Mouse (Mus musculus): ENCODE measurements at regions not wholly inside any gene's neighbourhood (a gene's known extent, or its start where the extent isn't known, plus 50 kb on each side); places are given as distances from the start of the nearest gene placed in this dataset.

DNA sequence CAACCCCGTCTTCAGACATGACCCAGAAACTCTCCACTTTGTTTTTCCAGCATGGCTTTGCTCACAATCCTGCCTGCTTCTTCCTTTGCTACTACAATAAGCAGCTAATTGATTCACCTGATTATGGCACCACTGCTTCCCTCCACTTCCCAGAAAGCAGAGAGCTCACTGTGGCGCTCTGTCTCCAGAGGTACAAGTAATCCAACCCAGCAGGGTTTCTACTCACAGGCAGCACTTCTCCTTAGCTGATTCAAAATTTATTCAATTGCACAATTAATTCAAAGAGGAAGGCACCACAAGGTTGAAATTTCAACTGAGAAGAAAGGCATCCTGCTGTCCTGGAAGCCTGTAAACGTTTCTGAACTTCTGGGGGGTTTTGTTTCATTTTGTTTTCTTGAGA is 293.9 kb downstream of the Ptprc start:
- no peak for DNase-seq (ENCODE audit: low spot score)

DNA sequence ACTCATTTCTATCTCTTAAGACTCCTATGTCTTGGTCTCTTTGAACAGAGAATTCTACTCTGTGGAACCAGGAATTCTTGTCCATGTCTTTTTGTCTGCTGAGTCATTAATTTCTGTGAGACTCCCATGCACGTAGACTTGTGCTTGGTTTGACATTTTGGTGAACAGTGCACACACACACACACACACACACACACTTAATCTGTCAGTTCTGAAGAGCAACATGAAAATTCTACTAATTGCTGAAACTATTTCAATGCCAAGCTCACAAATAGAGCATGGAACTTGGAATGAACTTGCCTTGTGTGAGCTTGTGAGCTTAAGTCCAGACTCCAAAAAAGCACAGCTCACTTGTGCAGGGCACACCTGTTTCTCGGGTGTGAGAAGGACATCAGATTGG is 301.1 kb downstream of the Ptprc start:
- 74% methylated on average over 2 of the region's 2 CpGs for WGBS

More for the DNA sequence above, 293.9 kb downstream of the Ptprc start:
- Histone ChIP-seq H3K27me3 (ENCODE audit: control insufficient read depth, insufficient read depth, low read length) (no peaks in the 10 kb centered on the region), H3K9me3 (ENCODE audit: control insufficient read depth, low read length) (no peaks in the 10 kb centered on the region), H3K4me3 (ENCODE audit: low read depth, low read length) (no peak overlapping the region), H3K4me2 (ENCODE audit: low read depth, severe bottlenecking) (no peak overlapping the region), H3K4me1 (ENCODE audit: control insufficient read depth, insufficient read depth, low read length) (no peaks in the 10 kb centered on the region), H3K27ac (replicated peaks; ENCODE audit: low read depth, low read length) (no peak overlapping the region), H3K9ac (ENCODE audit: low read length) (no peak overlapping the region), H3K36me3 (ENCODE audit: control insufficient read depth, insufficient read depth, low read length) (no peaks in the 10 kb centered on the region)
- 30% methylated on average over 3 of the region's 3 CpGs for WGBS
- ATAC-seq (ENCODE audit: insufficient number of reproducible peaks, low FRiP score, low TSS enrichment, low read depth) = no peak

GRCm38 (mm10) chr1:137873628-137874027 is 301.9 kb downstream of the Ptprc start:
- H3K9me3 ChIP-seq (ENCODE audit: control insufficient read depth, low read length) = no peaks in the 10 kb centered on the region
- ATAC-seq (ENCODE audit: insufficient number of reproducible peaks, low FRiP score, low TSS enrichment, low read depth) (no peak), DNase-seq (ENCODE audit: low spot score) (no peak)
- no peaks in the 10 kb centered on the region for H3K4me1 ChIP-seq (ENCODE audit: control insufficient read depth, insufficient read depth, low read length)
- no peak overlapping the region for H3K4me2 ChIP-seq (ENCODE audit: low read depth, severe bottlenecking)
- H3K4me3 ChIP-seq (ENCODE audit: low read depth, low read length) = no peak overlapping the region
- no peaks in the 10 kb centered on the region for H3K36me3 ChIP-seq (ENCODE audit: control insufficient read depth, insufficient read depth, low read length)
- no peak overlapping the region for H3K27ac ChIP-seq (replicated peaks; ENCODE audit: low read depth, low read length)
- no peaks in the 10 kb centered on the region for H3K27me3 ChIP-seq (ENCODE audit: control insufficient read depth, insufficient read depth, low read length)
- H3K9ac ChIP-seq (ENCODE audit: low read length) = no peak overlapping the region
- WGBS = 77% methylated on average over 1 of the region's 1 CpGs

More for the DNA sequence above, 301.1 kb downstream of the Ptprc start:
- ATAC-seq (ENCODE audit: insufficient number of reproducible peaks, low FRiP score, low TSS enrichment, low read depth) (no peak), DNase-seq (ENCODE audit: low spot score) (no peak)
- Histone ChIP-seq H3K27ac (replicated peaks; ENCODE audit: low read depth, low read length) (no peak overlapping the region), H3K4me1 (ENCODE audit: control insufficient read depth, insufficient read depth, low read length) (no peaks in the 10 kb centered on the region), H3K4me2 (ENCODE audit: low read depth, severe bottlenecking) (no peak overlapping the region), H3K36me3 (ENCODE audit: control insufficient read depth, insufficient read depth, low read length) (no peaks in the 10 kb centered on the region), H3K9me3 (ENCODE audit: control insufficient read depth, low read length) (no peaks in the 10 kb centered on the region), H3K27me3 (ENCODE audit: control insufficient read depth, insufficient read depth, low read length) (no peaks in the 10 kb centered on the region), H3K9ac (ENCODE audit: low read length) (no peak overlapping the region), H3K4me3 (ENCODE audit: low read depth, low read length) (no peak overlapping the region)

GRCm38 (mm10) chr1:137865030-137865429 is 310.5 kb downstream of the Ptprc start:
- no peaks in the 10 kb centered on the region for H3K27me3 ChIP-seq (ENCODE audit: control insufficient read depth, insufficient read depth, low read length)
- no peaks in the 10 kb centered on the region for H3K36me3 ChIP-seq (ENCODE audit: control insufficient read depth, insufficient read depth, low read length)
- H3K4me1 ChIP-seq (ENCODE audit: control insufficient read depth, insufficient read depth, low read length) = no peaks in the 10 kb centered on the region
- H3K9ac ChIP-seq (ENCODE audit: low read length) = no peak overlapping the region
- no peak for DNase-seq (ENCODE audit: low spot score)
- no peak overlapping the region for H3K4me3 ChIP-seq (ENCODE audit: low read depth, low read length)
- H3K9me3 ChIP-seq (ENCODE audit: control insufficient read depth, low read length) = no peaks in the 10 kb centered on the region
- no peak for ATAC-seq (ENCODE audit: insufficient number of reproducible peaks, low FRiP score, low TSS enrichment, low read depth)
- 80% methylated on average over 1 of the region's 1 CpGs for WGBS
- no peak overlapping the region for H3K4me2 ChIP-seq (ENCODE audit: low read depth, severe bottlenecking)
- H3K27ac ChIP-seq (replicated peaks; ENCODE audit: low read depth, low read length) = no peak overlapping the region

GRCm38 (mm10) chr1:137863506-137863905 is 312.0 kb downstream of the Ptprc start:
- 79% methylated on average over 7 of the region's 7 CpGs for WGBS
- DNase-seq (ENCODE audit: low spot score) = no peak
- no peaks in the 10 kb centered on the region for H3K27me3 ChIP-seq (ENCODE audit: control insufficient read depth, insufficient read depth, low read length)
- H3K4me1 ChIP-seq (ENCODE audit: control insufficient read depth, insufficient read depth, low read length) = no peaks in the 10 kb centered on the region
- no peak overlapping the region for H3K27ac ChIP-seq (replicated peaks; ENCODE audit: low read depth, low read length)
- ATAC-seq (ENCODE audit: insufficient number of reproducible peaks, low FRiP score, low TSS enrichment, low read depth) = no peak
- H3K9me3 ChIP-seq (ENCODE audit: control insufficient read depth, low read length) = no peaks in the 10 kb centered on the region
- H3K9ac ChIP-seq (ENCODE audit: low read length) = no peak overlapping the region
- H3K4me3 ChIP-seq (ENCODE audit: low read depth, low read length) = no peak overlapping the region
- no peaks in the 10 kb centered on the region for H3K36me3 ChIP-seq (ENCODE audit: control insufficient read depth, insufficient read depth, low read length)
- no peak overlapping the region for H3K4me2 ChIP-seq (ENCODE audit: low read depth, severe bottlenecking)

- Histone ChIP-seq H3K4me1 (ENCODE audit: control insufficient read depth, insufficient read depth, low read length) (no peaks in the 10 kb centered on the region), H3K9me3 (ENCODE audit: control insufficient read depth, low read length) (no peaks in the 10 kb centered on the region), H3K9ac (ENCODE audit: low read length) (no peak overlapping the region), H3K27me3 (ENCODE audit: control insufficient read depth, insufficient read depth, low read length) (no peaks in the 10 kb centered on the region), H3K4me2 (ENCODE audit: low read depth, severe bottlenecking) (no peak overlapping the region), H3K36me3 (ENCODE audit: control insufficient read depth, insufficient read depth, low read length) (no peaks in the 10 kb centered on the region), H3K27ac (replicated peaks; ENCODE audit: low read depth, low read length) (no peak overlapping the region), H3K4me3 (ENCODE audit: low read depth, low read length) (no peak overlapping the region)
- DNase-seq (ENCODE audit: low spot score) = no peak
- no peak for ATAC-seq (ENCODE audit: insufficient number of reproducible peaks, low FRiP score, low TSS enrichment, low read depth)
- 86% methylated on average over 2 of the region's 2 CpGs for WGBS
Observed at GRCm38 (mm10) chr1:137852262-137852661, 323.2 kb downstream of the Ptprc start.

DNA sequence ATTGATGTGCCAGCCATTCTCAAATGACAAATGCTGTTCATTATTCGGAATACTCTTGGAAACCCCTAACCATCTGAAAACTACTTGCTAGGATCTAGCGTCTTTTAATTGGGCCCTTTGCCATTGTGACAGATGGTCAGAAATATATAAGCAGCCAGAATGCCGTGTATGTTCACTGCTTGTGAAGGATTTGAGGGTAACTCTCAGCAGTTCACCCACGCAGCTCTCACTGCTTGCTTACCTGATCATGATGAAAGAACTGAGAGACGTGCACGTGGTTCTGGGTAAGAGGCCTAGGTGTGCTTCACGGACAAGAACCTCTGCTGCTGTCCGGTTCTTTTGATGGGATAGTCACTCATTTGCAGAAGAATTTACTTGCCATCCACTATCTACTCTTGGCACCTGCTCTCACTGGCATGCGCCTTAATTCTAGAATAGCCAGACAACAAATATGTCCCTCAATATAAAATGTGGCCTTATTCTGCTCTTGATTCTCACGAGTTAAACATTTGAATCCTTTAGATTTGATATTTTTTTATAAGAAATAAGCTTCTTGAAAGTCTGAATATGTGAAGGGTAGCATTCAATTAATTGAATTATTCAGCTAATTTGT is 328.1 kb downstream of the Ptprc start:
- H3K4me1 ChIP-seq (ENCODE audit: control insufficient read depth, insufficient read depth, low read length) = no peaks in the 10 kb centered on the region

DNA sequence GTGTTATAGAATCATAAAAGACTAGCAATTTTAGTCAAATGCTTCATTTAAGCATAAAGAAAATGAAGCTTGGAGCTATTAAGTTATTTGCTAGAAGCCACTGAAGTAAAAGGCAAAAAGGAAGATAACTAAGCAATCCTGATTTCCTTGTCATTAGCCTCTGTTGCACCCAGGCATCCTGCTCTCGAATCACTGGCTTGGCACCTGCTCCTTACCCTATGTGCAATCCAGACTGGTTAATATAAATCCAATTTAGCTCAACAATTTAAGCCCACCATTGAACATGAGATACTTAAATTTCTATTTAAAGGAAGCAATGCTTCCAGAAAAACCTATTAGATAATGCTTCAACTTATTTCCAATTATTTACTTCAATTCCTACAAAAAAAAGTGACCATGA is 328.7 kb downstream of the Ptprc start:
- Histone ChIP-seq H3K27ac (replicated peaks; ENCODE audit: low read depth, low read length) (no peak overlapping the region), H3K36me3 (ENCODE audit: control insufficient read depth, insufficient read depth, low read length) (no peaks in the 10 kb centered on the region), H3K9ac (ENCODE audit: low read length) (no peak overlapping the region), H3K4me2 (ENCODE audit: low read depth, severe bottlenecking) (no peak overlapping the region), H3K4me1 (ENCODE audit: control insufficient read depth, insufficient read depth, low read length) (no peaks in the 10 kb centered on the region), H3K4me3 (ENCODE audit: low read depth, low read length) (no peak overlapping the region), H3K27me3 (ENCODE audit: control insufficient read depth, insufficient read depth, low read length) (no peaks in the 10 kb centered on the region), H3K9me3 (ENCODE audit: control insufficient read depth, low read length) (no peaks in the 10 kb centered on the region)
- 78% methylated on average over 1 of the region's 1 CpGs for WGBS
- DNase-seq (ENCODE audit: low spot score) (no peak), ATAC-seq (ENCODE audit: insufficient number of reproducible peaks, low FRiP score, low TSS enrichment, low read depth) (no peak)

More for the DNA sequence above, 328.1 kb downstream of the Ptprc start:
- Histone ChIP-seq H3K9ac (ENCODE audit: low read length) (no peak overlapping the region), H3K36me3 (ENCODE audit: control insufficient read depth, insufficient read depth, low read length) (no peaks in the 10 kb centered on the region), H3K27me3 (ENCODE audit: control insufficient read depth, insufficient read depth, low read length) (no peaks in the 10 kb centered on the region), H3K4me2 (ENCODE audit: low read depth, severe bottlenecking) (no peak overlapping the region), H3K9me3 (ENCODE audit: control insufficient read depth, low read length) (no peaks in the 10 kb centered on the region), H3K4me3 (ENCODE audit: low read depth, low read length) (no peak overlapping the region), H3K27ac (replicated peaks; ENCODE audit: low read depth, low read length) (no peak overlapping the region)
- DNase-seq (ENCODE audit: low spot score) = no peak
- no peak for ATAC-seq (ENCODE audit: insufficient number of reproducible peaks, low FRiP score, low TSS enrichment, low read depth)
- WGBS = 87% methylated on average over 10 of the region's 10 CpGs

GRCm38 (mm10) chr1:137840531-137840930 is 335.0 kb downstream of the Ptprc start:
- no peaks in the 10 kb centered on the region for H3K4me1 ChIP-seq (ENCODE audit: control insufficient read depth, insufficient read depth, low read length)
- DNase-seq (ENCODE audit: low spot score) (no peak), ATAC-seq (ENCODE audit: insufficient number of reproducible peaks, low FRiP score, low TSS enrichment, low read depth) (no peak)
- no peaks in the 10 kb centered on the region for H3K9me3 ChIP-seq (ENCODE audit: control insufficient read depth, low read length)
- no peaks in the 10 kb centered on the region for H3K36me3 ChIP-seq (ENCODE audit: control insufficient read depth, insufficient read depth, low read length)
- no peak overlapping the region for H3K4me3 ChIP-seq (ENCODE audit: low read depth, low read length)
- no peak overlapping the region for H3K4me2 ChIP-seq (ENCODE audit: low read depth, severe bottlenecking)
- H3K27ac ChIP-seq (replicated peaks; ENCODE audit: low read depth, low read length) = no peak overlapping the region
- no peaks in the 10 kb centered on the region for H3K27me3 ChIP-seq (ENCODE audit: control insufficient read depth, insufficient read depth, low read length)
- H3K9ac ChIP-seq (ENCODE audit: low read length) = no peak overlapping the region
